Mouse (Mus musculus) thymus, adult 18-20 months (tissue): ENCODE data around the gene Abcc6.

Experiments used
- DNase-seq, 2 experiments: peaks; one replicate each; pipeline ENCODE4 v3.0.0; 2022; ENCODE audit warnings: mixed read lengths in 2 of 2

Abcc6 gene

GRCm38 (mm10) chr7:46030145-46030488, at the start of gene Abcc6:
TSS of gene Abcc6 (minus strand) at chr7:46030302.
- DNase-seq = no peak

- no peak for DNase-seq
These were observed 47.6 kb upstream of the Abcc6 start for GRCm38 (mm10) chr7:46077675-46078074.

DNA sequence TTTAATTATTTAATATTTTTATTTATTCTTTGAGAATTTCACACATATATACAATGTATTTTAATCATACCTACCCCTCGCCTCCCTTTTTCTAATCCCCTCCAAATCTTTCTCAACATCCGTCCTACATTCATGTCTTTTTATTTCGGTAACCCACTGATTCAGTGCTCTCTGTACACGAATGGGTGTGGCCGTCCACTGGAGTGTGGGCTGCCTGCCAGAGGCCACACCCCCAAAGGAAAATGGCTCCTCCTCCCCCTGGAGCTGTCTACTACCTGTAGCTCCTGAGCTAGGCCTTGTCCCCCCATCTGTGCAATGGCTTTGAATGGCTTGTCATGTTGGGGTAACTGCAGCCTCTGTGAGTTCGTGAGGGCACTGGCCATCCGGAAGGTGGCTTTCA, 46.7 kb upstream of the Abcc6 start:
- no peak for DNase-seq

GRCm38 (mm10) chr7:46068831-46069230, 38.7 kb upstream of the Abcc6 start:
- DNase-seq = no peak

GRCm38 (mm10) chr7:46063296-46063695, 33.2 kb upstream of the Abcc6 start:
- DNase-seq = no peak

DNA sequence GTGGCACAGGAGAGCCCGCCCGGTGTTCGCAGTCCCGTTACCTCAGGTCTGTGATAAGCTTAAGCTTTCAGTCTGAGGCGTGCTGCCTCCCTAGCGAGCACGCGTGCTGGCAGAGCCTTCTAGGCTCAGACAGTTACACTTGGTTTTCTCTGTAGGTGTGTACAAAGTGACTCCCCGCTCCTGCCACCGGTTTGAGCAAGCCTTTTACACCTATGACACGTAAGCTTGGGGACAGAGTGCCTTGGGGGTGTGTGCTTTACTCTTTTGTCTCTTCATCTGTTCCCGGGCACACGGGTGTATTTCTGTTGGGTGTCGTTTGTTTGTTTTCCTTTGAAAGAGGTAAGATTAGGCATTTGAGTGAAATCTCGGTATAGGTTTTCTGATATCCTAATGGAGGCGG, 31.5 kb upstream of the Abcc6 start:
- no peak for DNase-seq

DNA sequence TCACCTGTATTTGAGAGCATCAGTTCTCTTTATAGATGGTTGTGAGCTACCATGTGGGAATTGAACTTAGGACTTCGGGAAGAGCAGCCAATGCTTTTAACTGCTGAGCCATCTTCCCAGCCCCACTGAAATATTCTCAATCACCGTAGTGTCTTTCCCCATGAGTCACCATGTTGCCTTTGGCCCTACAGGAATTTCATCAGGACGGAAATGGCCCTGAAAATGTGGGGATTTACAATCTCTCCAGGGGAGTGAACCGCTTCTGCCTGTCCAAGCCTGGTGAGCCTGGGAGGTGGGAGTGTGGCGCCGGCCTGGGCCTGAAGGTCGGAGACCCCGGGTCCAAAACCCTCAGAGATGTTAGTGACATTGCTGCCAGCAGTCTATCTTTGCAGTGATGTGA, 30.6 kb upstream of the Abcc6 start:
- DNase-seq = no peak

GRCm38 (mm10) chr7:46058882-46059281, 28.8 kb upstream of the Abcc6 start:
- peak; percentile 9 to 20 for DNase-seq

DNA sequence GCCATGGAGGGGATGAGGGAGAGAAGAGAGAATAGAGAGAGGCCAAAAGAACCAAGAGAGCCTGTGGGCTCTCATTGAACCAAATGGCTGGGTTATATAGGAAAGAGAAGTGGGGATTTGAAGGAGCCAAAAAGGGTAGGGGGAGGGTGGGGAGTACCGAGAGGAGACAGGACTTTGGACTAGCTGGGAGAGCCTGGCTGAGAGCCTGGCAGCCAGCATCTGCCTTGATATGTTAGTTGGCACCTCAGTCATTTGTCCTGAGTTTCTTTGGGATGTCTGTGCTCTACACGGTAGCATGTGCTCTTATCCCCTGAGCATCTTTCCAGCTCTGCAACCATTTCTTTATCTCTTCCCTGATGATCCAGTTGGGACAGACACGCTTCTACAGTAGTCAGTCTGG, 23.5 kb upstream of the Abcc6 start:
- no peak for DNase-seq

GRCm38 (mm10) chr7:46052161-46052821, 22.2 kb upstream of the Abcc6 start:
- DNase-seq = no peak

GRCm38 (mm10) chr7:46049981-46050380, 19.9 kb upstream of the Abcc6 start:
- no peak for DNase-seq

- DNase-seq = no peak
These were observed 17.9 kb upstream of the Abcc6 start for GRCm38 (mm10) chr7:46047873-46048562.

DNA sequence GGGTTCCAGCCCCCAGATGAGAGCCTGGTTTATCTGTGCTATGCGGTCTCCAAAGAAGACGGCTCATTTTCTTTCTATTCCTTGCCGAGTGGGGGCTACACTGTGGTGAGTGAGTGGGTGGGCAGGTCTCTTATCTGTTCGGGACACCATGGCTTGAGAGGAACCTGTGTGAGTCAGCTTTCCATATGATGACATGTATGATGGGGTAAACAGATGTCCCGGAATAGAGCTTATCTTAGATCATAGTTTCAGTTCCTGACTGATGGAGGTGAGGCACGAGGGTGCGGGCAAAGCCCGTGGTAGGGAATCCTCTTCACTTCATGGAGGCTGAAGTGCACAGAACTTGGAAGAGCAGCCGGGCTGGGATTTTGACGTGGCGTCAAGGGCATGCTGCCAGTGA, 15.8 kb upstream of the Abcc6 start:
- no peak for DNase-seq

- no peak for DNase-seq
These were observed 14.0 kb upstream of the Abcc6 start for GRCm38 (mm10) chr7:46044106-46044505.

- DNase-seq = no peak
These were observed 9.8 kb upstream of the Abcc6 start for GRCm38 (mm10) chr7:46039873-46040272.

- DNase-seq = no peak
These were observed 7.3 kb upstream of the Abcc6 start for GRCm38 (mm10) chr7:46037433-46037832.

GRCm38 (mm10) chr7:46035468-46035867, 5.4 kb upstream of the Abcc6 start:
- no peak for DNase-seq

- DNase-seq = no peak
These were observed 4.9 kb upstream of the Abcc6 start for GRCm38 (mm10) chr7:46034991-46035390.

GRCm38 (mm10) chr7:46033870-46034337, 3.8 kb upstream of the Abcc6 start:
- no peak for DNase-seq

DNA sequence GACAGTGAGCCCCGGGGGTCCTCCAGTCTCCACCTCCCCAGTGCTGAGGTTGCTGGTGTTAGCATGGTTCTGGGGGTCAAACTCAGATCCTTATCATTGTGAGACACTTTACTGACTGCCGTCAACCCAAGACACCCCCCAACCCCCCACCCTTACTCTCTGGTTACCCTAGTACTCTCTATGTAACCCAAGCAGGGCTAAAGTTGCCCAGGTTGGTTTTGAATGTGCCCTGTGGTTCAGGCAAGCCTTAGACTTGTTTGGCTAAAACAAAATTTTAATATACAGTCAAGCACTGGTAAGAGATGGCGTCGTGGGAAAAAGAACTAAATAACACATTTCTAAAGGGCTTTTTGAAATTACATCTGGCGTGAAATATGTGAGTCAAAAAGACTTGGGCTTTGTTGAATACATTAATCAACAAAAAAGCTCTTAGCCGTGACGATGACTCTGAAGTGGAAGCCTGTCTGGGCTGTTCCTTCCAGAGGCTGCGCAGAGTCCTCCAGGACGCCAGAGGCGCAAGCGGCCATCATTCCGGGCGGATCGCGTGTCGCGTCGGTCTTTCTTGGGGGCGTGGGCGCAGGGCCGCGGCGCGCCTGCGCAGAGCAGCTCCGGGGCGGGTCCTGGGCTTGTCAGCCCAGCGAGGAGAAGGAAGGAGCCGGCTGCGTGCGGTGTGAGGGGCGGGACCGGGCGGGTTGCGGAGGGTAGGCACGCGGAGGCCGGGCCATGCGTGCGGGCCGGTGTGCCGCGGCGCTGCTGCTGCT, 3.2 kb upstream of the Abcc6 start, which contains the start of gene Nomo1:
Gene Nomo1 (plus strand): TSS at position 590 of the 761 bp plus-strand sequence.
- peak; percentile 88 to 93 for DNase-seq

DNA sequence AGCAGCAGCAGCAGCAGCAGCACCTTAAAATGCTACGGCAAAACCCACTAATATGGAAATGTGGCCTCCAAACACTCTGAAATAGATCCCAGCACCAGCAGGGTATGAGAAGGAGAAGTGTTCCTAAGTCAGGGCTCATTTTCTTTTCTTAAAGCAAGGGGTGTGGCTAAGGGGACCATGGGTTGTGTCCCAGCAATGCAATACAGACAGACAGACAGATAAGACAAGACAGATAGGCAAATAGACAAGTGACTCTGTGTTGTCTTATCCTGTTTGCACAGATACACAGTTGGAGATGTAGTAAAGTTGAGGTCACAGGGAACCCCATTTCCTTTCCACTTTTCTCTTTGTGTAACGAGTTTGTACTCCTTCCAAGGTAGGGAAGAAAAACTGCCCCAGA, 973 bp upstream of the Abcc6 start:
- DNase-seq = no peak

DNA sequence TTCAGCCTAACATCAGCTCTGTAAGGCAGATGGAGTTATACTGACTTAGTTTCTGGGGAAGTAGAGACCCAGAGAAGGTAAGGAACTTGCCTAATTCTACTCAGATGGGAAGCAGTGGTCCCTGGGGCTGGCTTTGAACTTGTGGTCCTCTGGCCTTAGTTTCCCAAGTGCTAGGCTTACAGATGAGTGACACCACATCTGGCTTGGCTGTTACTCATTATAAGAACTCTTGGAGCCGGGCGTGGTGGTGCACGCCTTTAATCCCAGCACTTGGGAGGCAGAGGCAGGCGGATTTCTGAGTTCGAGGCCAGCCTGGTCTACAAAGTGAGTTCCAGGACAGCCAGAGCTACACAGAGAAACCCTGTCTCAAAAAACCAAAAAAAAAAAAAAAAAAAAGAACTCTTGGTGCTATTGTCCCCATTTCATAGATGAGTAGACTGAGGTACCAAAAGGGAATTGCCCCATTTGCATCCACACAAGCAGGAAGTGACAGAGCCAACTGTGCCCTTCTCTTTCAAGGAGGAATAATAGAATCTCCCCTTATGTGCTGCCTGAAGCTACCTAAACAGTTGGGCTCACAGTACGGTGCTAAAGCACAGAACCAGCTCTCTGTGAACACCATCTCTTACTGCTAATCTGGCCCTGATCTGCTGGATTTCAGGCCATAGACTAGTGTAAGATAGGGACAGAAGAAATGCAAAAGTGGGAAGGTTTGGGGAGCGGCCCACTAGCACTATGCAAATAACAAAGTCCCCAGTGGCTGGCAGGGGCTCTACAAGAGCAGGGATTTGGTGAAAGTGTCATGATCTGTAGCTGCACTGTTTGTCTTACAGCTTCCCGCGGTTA, 580 bp downstream of the Abcc6 start:
- no peak for DNase-seq

DNA sequence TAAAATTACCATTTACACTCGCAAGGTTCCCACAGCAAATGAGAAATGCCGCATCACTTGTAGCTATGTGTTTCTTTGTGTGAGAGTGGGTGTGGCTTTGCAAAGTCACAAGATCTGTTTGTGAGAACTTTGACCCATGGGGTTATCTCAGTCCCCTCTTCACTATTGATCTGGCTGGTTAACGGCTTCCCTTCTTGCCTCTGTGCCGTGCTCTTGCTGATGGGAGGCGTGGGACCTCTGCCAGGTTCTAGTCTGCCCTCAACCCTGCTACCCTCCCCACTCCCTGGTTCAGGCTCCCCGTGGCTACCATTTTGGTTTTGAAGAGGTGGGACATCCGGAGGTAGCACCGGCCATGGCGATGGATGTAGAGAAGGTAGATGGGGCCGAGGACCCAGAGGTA, 1.4 kb downstream of the Abcc6 start:
- no peak for DNase-seq
